Mouse (Mus musculus): Measurements from ENCODE around the gene Bnip2. TPM values are rescaled to one million over a fixed set of nuclear protein-coding genes. Genes with fewer than 3 reads are reported as not detected.
A peak's percentile ranks its signal among the peaks of the same experiment; 100 is the strongest.

Bnip2 gene
- total and polyA plus RNA-seq, 3 experiments = 54.3 to 104 (median 88.1) TPM

GRCm38 (mm10) chr9:70040570-70040969 is 51.3 kb downstream of the Bnip2 start:
- no peak overlapping the region for H3K4me3 ChIP-seq (replicated peaks in 1 of 3; ENCODE audit: low read depth in 2 of 3, low read length in 2 of 3, poor library complexity in 1 of 3)
- in situ Hi-C loops (cut with MboI; ENCODE audit: low pct_ligation_motif_present, low pct_unique_long_range_greater_than_20kb, low sequenced_read_pairs) = no loop called here
- DNase-seq (ENCODE audit: extremely low read depth) = no peak

GRCm38 (mm10) chr9:70042137-70042536 is 52.9 kb downstream of the Bnip2 start:
- TF ChIP-seq NRF1 (IDR thresholded peaks at IDR 0.05; ENCODE audit: low read depth, low read length) (no peak), USF2 (conservative IDR thresholded peaks at IDR 0.05; ENCODE audit: low read depth, low read length) (no peak), ZC3H11A (IDR thresholded peaks at IDR 0.05; ENCODE audit: low read depth, low read length) (no peak), KAT2A (IDR thresholded peaks at IDR 0.05; ENCODE audit: insufficient replicate concordance, low read length) (no peak), NELFE (IDR thresholded peaks at IDR 0.05; ENCODE audit: low read depth, low read length) (no peak), SMC3 (IDR thresholded peaks at IDR 0.05; ENCODE audit: low read depth, low read length) (no peak), POLR2AphosphoS2 (IDR thresholded peaks at IDR 0.05; ENCODE audit: low read depth, low read length) (no peak), GABPA (IDR thresholded peaks at IDR 0.05; ENCODE audit: insufficient replicate concordance, low read depth, low read length) (no peak), MAX (IDR thresholded peaks at IDR 0.05; ENCODE audit: low read length) (no peak), MAZ (IDR thresholded peaks at IDR 0.05; ENCODE audit: low read depth, low read length) (no peak), MXI1 (IDR thresholded peaks at IDR 0.05; ENCODE audit: low read depth, low read length) (no peak), USF1 (IDR thresholded peaks at IDR 0.05; ENCODE audit: low read depth, low read length) (no peak), MEF2A (IDR thresholded peaks at IDR 0.05; ENCODE audit: borderline replicate concordance, low read depth, low read length) (no peak), TCF12 (IDR thresholded peaks at IDR 0.05; ENCODE audit: low read depth, low read length) (no peak), CTCF (conservative IDR thresholded peaks at IDR 0.05 in 1 of 2, IDR thresholded peaks at IDR 0.05 in 1 of 2; ENCODE audit: low read depth in 2 of 2, low read length in 2 of 2) (no peak), ELF1 (IDR thresholded peaks at IDR 0.05; ENCODE audit: low read depth, low read length) (no peak), JUND (conservative IDR thresholded peaks at IDR 0.05; ENCODE audit: low read depth, low read length) (no peak), SIN3A (IDR thresholded peaks at IDR 0.05; ENCODE audit: low read length) (no peak), JUN (IDR thresholded peaks at IDR 0.05; ENCODE audit: insufficient read depth, low read depth, low read length) (no peak), MAFK (IDR thresholded peaks at IDR 0.05; ENCODE audit: insufficient replicate concordance, low read length) (no peak)
- Histone ChIP-seq H3K27me3 (replicated peaks) (no peaks in the 10 kb centered on the region), H3K9ac (ENCODE audit: insufficient read depth, low read depth) (no peak overlapping the region), H3K27ac (ENCODE audit: insufficient read depth, low read depth) (no peak overlapping the region), H3K9me3 (replicated peaks; ENCODE audit: low read length) (peaks cover 2% of the 10 kb centered on the region), H3K4me2 (ENCODE audit: insufficient read depth, low read depth, poor library complexity, severe bottlenecking) (no peak overlapping the region), H3K79me2 (replicated peaks; ENCODE audit: control insufficient read depth, extremely low read depth, insufficient read depth, poor library complexity, severe bottlenecking) (no peaks in the 10 kb centered on the region), H3K4me1 (ENCODE audit: control insufficient read depth in 1 of 2, insufficient read depth in 2 of 2) (no peaks in the 10 kb centered on the region), H3K4me3 (replicated peaks in 1 of 3; ENCODE audit: low read depth in 2 of 3, low read length in 2 of 3, poor library complexity in 1 of 3) (no peak overlapping the region), H3K36me3 (replicated peaks in 1 of 2; ENCODE audit: control insufficient read depth in 1 of 2, insufficient read depth in 1 of 2, low read length in 1 of 2) (no peaks in the 10 kb centered on the region)
- in situ Hi-C loops (cut with MboI; ENCODE audit: low pct_ligation_motif_present, low pct_unique_long_range_greater_than_20kb, low sequenced_read_pairs) (no loop called here), dilution Hi-C loops (cut with MboI; ENCODE audit: extremely low pct_ligation_motif_present, extremely low pct_unique_long_range_greater_than_20kb, low sequenced_read_pairs) (no loop called here)
- DNase-seq (ENCODE audit: extremely low read depth) = no peak

More at GRCm38 (mm10) chr9:70040570-70040969, 51.3 kb downstream of the Bnip2 start:
- Histone ChIP-seq H3K27me3 (replicated peaks) (no peaks in the 10 kb centered on the region), H3K9me3 (replicated peaks; ENCODE audit: low read length) (peaks cover 2% of the 10 kb centered on the region), H3K36me3 (replicated peaks in 1 of 2; ENCODE audit: control insufficient read depth in 1 of 2, insufficient read depth in 1 of 2, low read length in 1 of 2) (no peaks in the 10 kb centered on the region), H3K79me2 (replicated peaks; ENCODE audit: control insufficient read depth, extremely low read depth, insufficient read depth, poor library complexity, severe bottlenecking) (no peaks in the 10 kb centered on the region), H3K4me1 (ENCODE audit: control insufficient read depth in 1 of 2, insufficient read depth in 2 of 2) (no peaks in the 10 kb centered on the region), H3K4me2 (ENCODE audit: insufficient read depth, low read depth, poor library complexity, severe bottlenecking) (no peak overlapping the region), H3K9ac (ENCODE audit: insufficient read depth, low read depth) (no peak overlapping the region), H3K27ac (ENCODE audit: insufficient read depth, low read depth) (no peak overlapping the region)
- dilution Hi-C loops (cut with MboI; ENCODE audit: extremely low pct_ligation_motif_present, extremely low pct_unique_long_range_greater_than_20kb, low sequenced_read_pairs) = no loop called here
- TF ChIP-seq NELFE (IDR thresholded peaks at IDR 0.05; ENCODE audit: low read depth, low read length) (no peak), JUND (conservative IDR thresholded peaks at IDR 0.05; ENCODE audit: low read depth, low read length) (no peak), CTCF (conservative IDR thresholded peaks at IDR 0.05 in 1 of 2, IDR thresholded peaks at IDR 0.05 in 1 of 2; ENCODE audit: low read depth in 2 of 2, low read length in 2 of 2) (peak in 1 of 2 experiments; percentile 29; a peak in 1 of 4 replicates), UBTF (IDR thresholded peaks at IDR 0.05; ENCODE audit: low read depth, low read length) (no peak)

Measured in CH12.LX (cell line).